Mouse (Mus musculus) neural tube, embryonic 15.5 days (tissue): ENCODE measurements around the gene Prkaa1. TPM values are rescaled to one million over a fixed set of nuclear protein-coding genes. Genes with fewer than 3 reads are reported as not detected.
A peak's percentile ranks its signal among the peaks of the same experiment; 100 is the strongest.
"Not testable (repeated sequence)": the region's sequence is repeated elsewhere in the genome, so short reads cannot be mapped to it uniquely, and the experiment has no call there.

Experiments used
- ATAC-seq: fragments of 200-750 bp; cut with Nextera tagmentation; 2 replicates; pipeline ENCODE4 v1.8.0; 2017; ENCODE audit warnings: mild to moderate bottlenecking, moderate TSS enrichment, moderate library complexity; ENCODE audit not compliant: low FRiP score
- H3K27ac ChIP-seq: fragments of 300-500 bp; sonication (generic); replicated peaks from 2 replicates; pipeline ENCODE4 v1.5.1; 2015; ENCODE audit warnings: mild to moderate bottlenecking, inconsistent platforms
- H3K27me3 ChIP-seq: fragments of 300-500 bp; sonication (generic); replicated peaks from 2 replicates; pipeline ENCODE4 v1.6.1; 2015; ENCODE audit warnings: inconsistent platforms
- H3K36me3 ChIP-seq: fragments of 300-500 bp; sonication (generic); 2 replicates; pipeline ENCODE4 v1.6.1; 2015; ENCODE audit warnings: inconsistent platforms
- H3K4me1 ChIP-seq: fragments of 300-500 bp; sonication (generic); 2 replicates; pipeline ENCODE4 v1.6.1; 2015; ENCODE audit warnings: inconsistent platforms
- H3K4me2 ChIP-seq: fragments of 300-500 bp; sonication (generic); 2 replicates; pipeline ENCODE4 v1.6.1; 2015; ENCODE audit warnings: inconsistent platforms, mild to moderate bottlenecking, moderate library complexity
- H3K4me3 ChIP-seq: fragments of 300-500 bp; sonication (generic); replicated peaks from 2 replicates; pipeline ENCODE4 v1.5.1; 2015; ENCODE audit warnings: mild to moderate bottlenecking, inconsistent platforms
- H3K9ac ChIP-seq: fragments of 300-500 bp; sonication (generic); replicated peaks from 2 replicates; pipeline ENCODE4 v1.6.1; 2015; ENCODE audit warnings: mild to moderate bottlenecking, inconsistent platforms
- H3K9me3 ChIP-seq: fragments of 300-500 bp; sonication (generic); replicated peaks from 2 replicates; pipeline ENCODE4 v1.6.1; 2016; ENCODE audit warnings: inconsistent platforms
- WGBS: fragments of 180-500 bp; shearing (Covaris S2); methylation state at CpG from one replicate; pipeline ENCODE4 v1.1.7; 2015; ENCODE audit warnings: mixed read lengths; 5-methylcytosine and 5-hydroxymethylcytosine counted together
- polyA plus RNA-seq: library from polyadenylated mRNA; unstranded; fragments of >200 nt; fragmentation: Nextera tagmentation; extraction: Ambion mirVana; gene quantifications from 2 replicates; pipeline ENCODE4 v1.2.1, GENCODE M21; 2015

Prkaa1 gene
- polyA plus RNA-seq, 1 experiment from 2014 or later: 14.5 TPM

GRCm38 (mm10) chr15:5130887-5131668, 12.6 kb upstream of the Prkaa1 start:
- 95% methylated on average over 14 of the region's 14 CpGs for WGBS
- not testable (repeated sequence) for ATAC-seq, H3K9me3 ChIP-seq

GRCm38 (mm10) chr15:5133301-5133700, 10.4 kb upstream of the Prkaa1 start:
- Histone ChIP-seq H3K9me3 (no peaks in the 10 kb centered on the region), H3K4me3 (no peak overlapping the region), H3K36me3 (no peaks in the 10 kb centered on the region), H3K27ac (no peak overlapping the region), H3K9ac (no peak overlapping the region), H3K4me1 (no peaks in the 10 kb centered on the region), H3K27me3 (no peaks in the 10 kb centered on the region), H3K4me2 (no peak overlapping the region)
- WGBS: 40% methylated on average over 3 of the region's 3 CpGs
- ATAC-seq: no peak

More at GRCm38 (mm10) chr15:5130887-5131668, 12.6 kb upstream of the Prkaa1 start:
- not testable (repeated sequence) for H3K27me3 ChIP-seq, H3K4me1 ChIP-seq, H3K36me3 ChIP-seq, H3K4me3 ChIP-seq, H3K4me2 ChIP-seq, H3K27ac ChIP-seq, H3K9ac ChIP-seq

- WGBS: 40% methylated on average over 3 of the region's 3 CpGs
- H3K4me2 ChIP-seq: no peak overlapping the region
- no peaks in the 10 kb centered on the region for H3K4me1 ChIP-seq
- no peak overlapping the region for H3K4me3 ChIP-seq
- no peaks in the 10 kb centered on the region for H3K27me3 ChIP-seq
- H3K9ac ChIP-seq: no peak overlapping the region
- no peaks in the 10 kb centered on the region for H3K9me3 ChIP-seq
- no peak overlapping the region for H3K27ac ChIP-seq
- ATAC-seq: no peak
- H3K36me3 ChIP-seq: no peaks in the 10 kb centered on the region
Measured at GRCm38 (mm10) chr15:5134179-5134578, 9.5 kb upstream of the Prkaa1 start.

GRCm38 (mm10) chr15:5134945-5135483, 8.6 kb upstream of the Prkaa1 start:
- Histone ChIP-seq H3K27me3 (no peaks in the 10 kb centered on the region), H3K4me1 (no peaks in the 10 kb centered on the region), H3K36me3 (no peaks in the 10 kb centered on the region), H3K27ac (no peak overlapping the region), H3K4me2 (no peak overlapping the region), H3K9ac (no peak overlapping the region), H3K9me3 (no peaks in the 10 kb centered on the region), H3K4me3 (no peak overlapping the region)
- 82% methylated on average over 8 of the region's 8 CpGs for whole genome bisulfite sequencing
- no peak for ATAC-seq

GRCm38 (mm10) chr15:5138021-5138856, 5.4 kb upstream of the Prkaa1 start:
- H3K9ac ChIP-seq: no peak overlapping the region
- no peaks in the 10 kb centered on the region for H3K36me3 ChIP-seq
- no peak overlapping the region for H3K27ac ChIP-seq
- H3K4me3 ChIP-seq: no peak overlapping the region
- ATAC-seq: no peak
- H3K4me2 ChIP-seq: no peak overlapping the region
- no peaks in the 10 kb centered on the region for H3K9me3 ChIP-seq
- H3K27me3 ChIP-seq: no peaks in the 10 kb centered on the region
- WGBS: 70% methylated on average over 9 of the region's 9 CpGs
- no peaks in the 10 kb centered on the region for H3K4me1 ChIP-seq

- H3K36me3 ChIP-seq: no peaks in the 10 kb centered on the region
- H3K4me1 ChIP-seq: peaks cover under 1% of the 10 kb centered on the region; the same call in 1 of the 2 replicates
- 90% methylated on average over 2 of the region's 2 CpGs for WGBS
- H3K27ac ChIP-seq: no peak overlapping the region
- no peaks in the 10 kb centered on the region for H3K9me3 ChIP-seq
- no peak overlapping the region for H3K4me2 ChIP-seq
- H3K27me3 ChIP-seq: no peaks in the 10 kb centered on the region
- H3K9ac ChIP-seq: no peak overlapping the region
- no peak for ATAC-seq
- no peak overlapping the region for H3K4me3 ChIP-seq
Measured at GRCm38 (mm10) chr15:5139366-5139765, 4.3 kb upstream of the Prkaa1 start.

GRCm38 (mm10) chr15:5139863-5140262, 3.8 kb upstream of the Prkaa1 start:
- H3K9me3 ChIP-seq: no peaks in the 10 kb centered on the region
- H3K36me3 ChIP-seq: no peaks in the 10 kb centered on the region
- no peak overlapping the region for H3K4me3 ChIP-seq
- no peak overlapping the region for H3K4me2 ChIP-seq
- H3K4me1 ChIP-seq: peaks cover 6% of the 10 kb centered on the region
- no peak for ATAC-seq
- 88% methylated on average over 7 of the region's 7 CpGs for WGBS
- no peak overlapping the region for H3K27ac ChIP-seq
- no peaks in the 10 kb centered on the region for H3K27me3 ChIP-seq
- H3K9ac ChIP-seq: no peak overlapping the region

- Histone ChIP-seq H3K36me3 (no peaks in the 10 kb centered on the region), H3K27me3 (no peaks in the 10 kb centered on the region), H3K4me3 (no peak overlapping the region), H3K9ac (no peak overlapping the region), H3K9me3 (no peaks in the 10 kb centered on the region), H3K27ac (no peak overlapping the region), H3K4me1 (peaks cover 11% of the 10 kb centered on the region), H3K4me2 (no peak overlapping the region)
- no peak for ATAC-seq
Measured at GRCm38 (mm10) chr15:5140357-5140756, 3.3 kb upstream of the Prkaa1 start.

GRCm38 (mm10) chr15:5142047-5142446, 1.6 kb upstream of the Prkaa1 start:
- H3K9ac ChIP-seq: no peak overlapping the region
- no peak overlapping the region for H3K4me2 ChIP-seq
- 60% methylated on average over 5 of the region's 5 CpGs for whole genome bisulfite sequencing
- H3K9me3 ChIP-seq: no peaks in the 10 kb centered on the region
- H3K4me1 ChIP-seq: peaks cover 18% of the 10 kb centered on the region
- H3K27ac ChIP-seq: no peak overlapping the region
- no peaks in the 10 kb centered on the region for H3K27me3 ChIP-seq
- H3K36me3 ChIP-seq: no peaks in the 10 kb centered on the region
- no peak for ATAC-seq
- H3K4me3 ChIP-seq: no peak overlapping the region

- no peaks in the 10 kb centered on the region for H3K9me3 ChIP-seq
- 78% methylated on average over 5 of the region's 5 CpGs for WGBS
- ATAC-seq: no peak
- no peak overlapping the region for H3K9ac ChIP-seq
- no peaks in the 10 kb centered on the region for H3K27me3 ChIP-seq
- H3K27ac ChIP-seq: no peak overlapping the region
- H3K4me2 ChIP-seq: peak overlapping the region; percentile 67
- H3K36me3 ChIP-seq: no peaks in the 10 kb centered on the region
- no peak overlapping the region for H3K4me3 ChIP-seq
- H3K4me1 ChIP-seq: peaks cover 18% of the 10 kb centered on the region
Measured at GRCm38 (mm10) chr15:5142714-5143113, 947 bp upstream of the Prkaa1 start.

- Histone ChIP-seq H3K27ac (peak overlapping the region; percentile 92), H3K4me2 (peak overlapping the region; percentile 67), H3K4me1 (peaks cover 27% of the 10 kb centered on the region), H3K9ac (peak overlapping the region; percentile 67), H3K9me3 (no peaks in the 10 kb centered on the region), H3K4me3 (peak overlapping the region; percentile 82), H3K36me3 (no peaks in the 10 kb centered on the region), H3K27me3 (no peaks in the 10 kb centered on the region)
- peak; percentile 92 for ATAC-seq
- WGBS: under 1% methylated on average over 58 of the region's 61 CpGs
Measured at GRCm38 (mm10) chr15:5144021-5144778, 539 bp downstream of the Prkaa1 start.
